Mouse (Mus musculus) kidney, postnatal 0 days (tissue): Measurements from ENCODE around the gene Casc3. TPM values are rescaled to one million over a fixed set of nuclear protein-coding genes. Genes with fewer than 3 reads are reported as not detected.

ENCODE experiments used
- ATAC-seq: fragments of 200-750 bp; cut with Nextera tagmentation; replicated peaks from 2 replicates; pipeline ENCODE4 v1.8.0; 2017; ENCODE audit warnings: low read depth, moderate number of reproducible peaks, moderate TSS enrichment, moderate library complexity; ENCODE audit not compliant: low FRiP score
- DNase-seq: peaks from one replicate; pipeline ENCODE4 v3.0.0-alpha.2; 2016; ENCODE audit warnings: low spot score
- H3K27ac ChIP-seq: fragments of 300-500 bp; sonication (generic); 2 replicates; pipeline ENCODE4 v1.5.1; 2014; ENCODE audit warnings: mild to moderate bottlenecking
- H3K27me3 ChIP-seq: fragments of 300-500 bp; sonication (generic); 2 replicates; pipeline ENCODE4 v1.6.1; 2014; ENCODE audit warnings: low read length, mixed read lengths; ENCODE audit not compliant: insufficient read depth
- H3K36me3 ChIP-seq: fragments of 300-500 bp; sonication (generic); 2 replicates; pipeline ENCODE4 v1.6.1; 2014; ENCODE audit warnings: low read length, mixed read lengths; ENCODE audit not compliant: insufficient read depth
- H3K4me1 ChIP-seq: fragments of 300-500 bp; sonication (generic); replicated peaks from 2 replicates; pipeline ENCODE4 v1.6.1; 2014; ENCODE audit warnings: antibody characterized with exemption, low read length, mixed read lengths; ENCODE audit not compliant: insufficient read depth
- H3K4me2 ChIP-seq: fragments of 300-500 bp; sonication (generic); 2 replicates; pipeline ENCODE4 v1.6.1; 2014; ENCODE audit warnings: mild to moderate bottlenecking, low read length, moderate library complexity, mixed read lengths
- H3K4me3 ChIP-seq: fragments of 300-500 bp; sonication (generic); replicated peaks from 2 replicates; pipeline ENCODE4 v1.5.1; 2014; ENCODE audit warnings: low read depth, low read length
- H3K9ac ChIP-seq: fragments of 300-500 bp; sonication (generic); 2 replicates; pipeline ENCODE4 v1.6.1; 2014; ENCODE audit warnings: low read depth, low read length
- H3K9me3 ChIP-seq: fragments of 300-500 bp; sonication (generic); replicated peaks from 2 replicates; pipeline ENCODE4 v1.6.1; 2016; ENCODE audit warnings: low read length, inconsistent platforms, mixed read lengths
- CTCF ChIP-seq: IDR thresholded peaks from 2 replicates; pipeline ENCODE4 v1.5.1; 2016; ENCODE audit warnings: antibody characterized with exemption, low read depth, mild to moderate bottlenecking, moderate library complexity
- WGBS: fragments of 180-500 bp; shearing (Covaris S2); extraction: QIAGEN DNeasy Blood & Tissue Kit; methylation state at CpG from one replicate; pipeline ENCODE4 v1.1.7; 2014; 5-methylcytosine and 5-hydroxymethylcytosine counted together
- polyA plus RNA-seq: library from polyadenylated mRNA; unstranded; fragments of >200 nt; fragmentation: Nextera tagmentation; extraction: Ambion mirVana; gene quantifications from 2 replicates; pipeline ENCODE4 v1.2.1, GENCODE M21; 2015

Gene Casc3
- polyA plus RNA-seq, 1 experiment from 2014 or later, result 25.7 TPM

DNA sequence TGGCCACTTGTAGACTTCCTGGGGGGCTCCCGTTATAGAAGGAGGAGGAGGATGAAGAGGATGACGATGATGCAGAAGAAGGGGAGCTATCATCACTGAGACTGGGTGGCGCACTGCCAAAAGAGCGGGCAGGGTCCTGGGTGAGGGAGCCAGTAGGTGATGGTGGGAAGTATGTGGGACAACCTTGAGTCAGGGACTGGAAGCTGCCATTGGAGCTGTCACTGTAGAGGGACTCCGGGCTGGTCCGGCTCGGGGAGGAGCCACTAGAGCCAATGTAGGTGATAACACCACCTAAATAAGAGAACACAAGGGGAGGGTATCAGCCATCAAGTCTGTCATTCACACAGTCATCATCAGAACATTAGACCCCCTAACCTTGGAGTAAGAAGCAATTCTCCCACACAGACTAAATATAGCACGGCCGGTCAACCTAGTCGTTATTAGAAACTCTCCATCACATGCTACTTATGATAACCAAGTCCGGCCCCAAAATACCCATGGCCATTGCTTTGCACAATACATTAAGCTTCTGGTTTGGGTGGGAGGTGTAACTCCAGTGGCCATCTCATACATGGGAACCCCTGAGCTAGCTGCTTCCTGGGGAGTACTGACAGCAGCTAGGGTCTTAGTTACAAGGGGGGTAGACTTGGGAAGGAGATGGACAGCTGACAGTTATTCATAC, 32.7 kb upstream of the Casc3 start:
- no peak overlapping the region for H3K27ac ChIP-seq

DNA sequence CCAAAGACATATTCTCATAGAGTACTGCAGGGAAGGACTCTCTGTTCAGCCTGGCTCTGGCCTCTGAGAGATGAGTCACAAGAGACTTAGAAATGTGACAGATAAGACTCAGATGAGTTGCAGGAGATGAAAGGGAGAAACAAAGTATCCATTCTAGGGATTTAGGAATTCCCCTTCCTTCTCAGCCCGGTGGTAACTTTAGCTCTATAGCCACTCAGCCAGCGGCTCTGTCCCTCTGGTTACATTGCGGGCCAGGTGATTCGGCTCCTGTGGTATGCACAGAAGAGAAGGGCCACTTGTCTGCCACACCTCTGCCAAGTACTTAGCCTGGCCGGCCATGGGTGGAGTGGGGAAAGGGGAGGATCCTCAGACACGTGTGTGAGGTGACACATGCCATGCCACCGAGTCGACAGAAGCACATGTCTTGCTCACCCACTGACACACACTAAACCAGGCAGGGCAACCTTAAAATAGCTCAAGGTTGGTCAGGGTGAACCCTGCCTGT, 32.0 kb upstream of the Casc3 start:
- peaks cover 4% of the 10 kb centered on the region for H3K36me3 ChIP-seq
- peak overlapping the region; percentile 95 for H3K27ac ChIP-seq
- ATAC-seq, result peak; percentile 11; the same call in 1 of the 2 replicates
- WGBS, result 32% methylated on average over 8 of the region's 8 CpGs
- no peak overlapping the region for H3K9ac ChIP-seq
- H3K4me1 ChIP-seq, result peaks cover 59% of the 10 kb centered on the region
- no peaks in the 10 kb centered on the region for H3K9me3 ChIP-seq
- no peak for DNase-seq
- H3K27me3 ChIP-seq, result no peaks in the 10 kb centered on the region
- TF ChIP-seq CTCF, result no peak
- peak overlapping the region; percentile 60; the same call in 1 of the 2 replicates for H3K4me2 ChIP-seq
- H3K4me3 ChIP-seq, result no peak overlapping the region

More for the DNA sequence above, 32.7 kb upstream of the Casc3 start:
- Histone ChIP-seq H3K9me3 (no peaks in the 10 kb centered on the region), H3K27me3 (no peaks in the 10 kb centered on the region), H3K9ac (no peak overlapping the region), H3K36me3 (peaks cover 4% of the 10 kb centered on the region), H3K4me1 (peaks cover 55% of the 10 kb centered on the region), H3K4me2 (no peak overlapping the region), H3K4me3 (no peak overlapping the region)
- WGBS, result 86% methylated on average over 11 of the region's 11 CpGs
- DNase-seq, result no peak
- no peak for ATAC-seq
- no peak for TF ChIP-seq CTCF

DNA sequence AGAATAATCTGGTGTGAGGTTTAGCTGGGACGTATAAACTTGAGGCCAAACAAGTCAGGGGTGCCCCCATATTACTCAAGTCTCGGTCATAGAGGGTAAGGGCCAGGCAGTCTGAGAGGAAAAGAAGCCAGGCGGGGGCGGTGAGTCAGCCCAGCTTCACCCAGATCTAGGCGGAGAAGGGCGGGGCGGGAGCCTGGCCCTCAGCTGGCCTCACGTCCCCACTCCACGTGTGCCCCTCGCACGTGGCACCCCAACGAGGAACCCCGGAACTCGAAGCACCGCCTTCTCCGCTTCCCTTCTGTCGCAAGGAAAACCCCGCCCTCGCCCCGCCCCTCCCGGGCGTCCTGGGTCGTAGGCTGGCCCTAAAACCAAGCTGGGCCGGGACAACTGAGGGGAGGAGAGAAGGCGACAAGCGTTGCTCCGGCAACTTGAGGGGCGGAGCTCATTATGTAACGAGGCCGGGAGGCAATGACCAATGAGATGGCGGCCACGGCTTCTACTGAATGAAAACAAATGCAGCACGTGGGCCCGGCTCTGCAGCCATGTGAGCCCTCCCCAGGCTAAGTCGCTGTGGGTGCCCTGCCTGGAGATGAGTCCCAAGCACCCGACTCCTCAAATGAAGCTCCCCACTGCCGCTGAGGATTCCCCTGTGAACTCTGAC, 30.9 kb upstream of the Casc3 start:
- Histone ChIP-seq H3K9me3 (no peaks in the 10 kb centered on the region), H3K9ac (peak overlapping the region; percentile 59; the same call in 1 of the 2 replicates), H3K27me3 (no peaks in the 10 kb centered on the region), H3K4me1 (peaks cover 61% of the 10 kb centered on the region), H3K36me3 (peaks cover 4% of the 10 kb centered on the region), H3K27ac (peak overlapping the region; percentile 95), H3K4me2 (peak overlapping the region; percentile 60), H3K4me3 (peak overlapping the region; percentile 40)
- ATAC-seq (peak; percentile 73), DNase-seq (peak; percentile 99)
- TF ChIP-seq CTCF, result no peak
- WGBS, result under 1% methylated on average over 37 of the region's 37 CpGs

DNA sequence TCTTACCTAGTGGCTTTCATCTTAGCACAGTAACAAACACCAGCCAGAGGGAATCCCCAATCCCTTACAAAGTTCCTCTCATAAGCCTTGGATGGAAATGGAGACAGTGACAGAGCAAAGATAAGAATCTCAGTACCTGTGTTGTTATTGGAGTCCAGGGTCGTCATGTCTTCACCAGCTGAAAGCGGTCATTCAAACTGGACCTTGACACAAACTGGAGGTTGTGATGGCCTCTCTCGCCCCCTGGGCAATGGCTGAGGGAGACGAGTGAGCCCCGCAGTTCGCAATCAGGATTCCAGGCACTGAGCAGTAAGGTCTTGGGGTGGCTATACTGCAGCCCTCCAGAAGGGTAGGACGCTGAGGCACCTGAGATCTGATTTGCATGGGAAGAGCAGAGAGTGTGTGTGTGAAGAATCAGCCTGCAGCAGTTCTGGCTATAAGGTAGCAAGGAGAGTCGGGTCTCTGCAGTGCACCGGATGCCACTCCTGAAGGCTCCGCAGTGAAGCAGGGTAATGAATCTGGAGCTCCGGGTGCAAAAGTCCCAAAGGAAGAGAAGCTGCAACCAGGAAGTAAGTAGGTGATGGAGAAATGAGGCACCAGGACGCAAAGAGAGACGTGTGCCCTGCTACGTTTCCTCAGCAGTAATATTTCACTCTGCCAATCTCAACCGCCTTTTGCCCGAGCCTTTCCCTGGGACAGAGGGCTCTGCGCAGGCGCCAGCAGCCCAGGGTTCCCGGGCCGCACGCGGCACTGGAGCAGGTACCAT, 29.9 kb upstream of the Casc3 start, which contains the start of gene Nr1d1:
TSS of gene Nr1d1 (minus strand) at position 752 of the 766 bp plus-strand sequence.
- peak within 1 kb of the TSS; percentile 59 for H3K9ac ChIP-seq
- WGBS, result 1% methylated on average over 22 of the region's 22 CpGs
- H3K27ac ChIP-seq, result peak within 1 kb of the TSS; percentile 95
- TF ChIP-seq CTCF, result no peak
- H3K4me1 ChIP-seq, result peaks cover 55% of the 10 kb centered on the region
- H3K36me3 ChIP-seq, result peaks cover 4% of the 10 kb centered on the region
- no peak for DNase-seq
- H3K4me2 ChIP-seq, result peak within 1 kb of the TSS; percentile 60
- H3K27me3 ChIP-seq, result no peaks in the 10 kb centered on the region
- H3K4me3 ChIP-seq, result peak within 1 kb of the TSS; percentile 40
- ATAC-seq, result peak; percentile 78
- no peaks in the 10 kb centered on the region for H3K9me3 ChIP-seq

DNA sequence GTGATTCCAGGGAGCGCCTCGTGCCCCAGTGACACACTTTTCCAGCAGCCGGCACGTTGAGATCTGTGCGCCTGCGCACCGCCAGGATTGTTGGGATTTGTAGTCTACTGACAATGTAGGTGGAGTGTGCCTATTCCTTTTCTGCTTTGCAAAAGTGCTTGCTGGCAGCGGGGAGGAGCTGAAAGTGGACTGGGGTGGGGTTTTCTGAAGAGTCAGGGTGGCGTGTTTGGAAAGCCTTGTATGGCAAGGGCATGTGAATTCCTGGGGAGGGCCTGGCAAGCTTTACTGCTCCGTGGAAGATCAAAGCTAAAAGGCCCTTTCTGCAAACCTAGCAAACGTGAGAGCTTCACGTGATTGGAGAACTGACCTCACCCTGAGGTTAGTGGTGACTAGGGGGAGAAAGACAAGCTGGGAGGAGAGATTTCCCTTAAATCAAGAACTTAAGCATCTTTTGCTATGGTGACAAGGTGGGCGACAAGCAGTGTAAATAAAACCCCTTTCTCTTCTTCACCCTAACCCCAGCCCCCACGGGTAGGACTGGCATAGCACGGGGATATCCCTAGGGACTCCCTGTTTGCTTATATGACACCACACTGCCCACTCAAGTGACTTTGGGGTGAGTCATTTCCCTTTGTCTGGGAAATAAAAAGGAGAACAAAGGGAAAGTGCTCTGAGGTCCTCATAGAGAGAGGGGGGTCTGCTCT, 29.2 kb upstream of the Casc3 start:
- 0 out of 2 replicates have a peak overlapping the region, but pooled peaks have one; percentile 24 for H3K9ac ChIP-seq
- H3K4me3 ChIP-seq, result peak overlapping the region; percentile 40
- H3K9me3 ChIP-seq, result no peaks in the 10 kb centered on the region
- peak; percentile 97 for DNase-seq
- H3K27me3 ChIP-seq, result no peaks in the 10 kb centered on the region
- peak overlapping the region; percentile 95 for H3K27ac ChIP-seq
- peaks cover 3% of the 10 kb centered on the region; the same call in 1 of the 2 replicates for H3K36me3 ChIP-seq
- H3K4me2 ChIP-seq, result peak overlapping the region; percentile 60
- H3K4me1 ChIP-seq, result peaks cover 58% of the 10 kb centered on the region
- ATAC-seq, result no peak; the same call in 1 of the 2 replicates
- no peak; the same call in 1 of the 2 replicates for TF ChIP-seq CTCF
- WGBS, result 2% methylated on average over 15 of the region's 15 CpGs
